Mouse (Mus musculus): ENCODE measurements around the gene Zfp105. TPM values are rescaled to one million over a fixed set of nuclear protein-coding genes. Genes with fewer than 3 reads are reported as not detected.

The Zfp105 gene
- polyA plus RNA-seq (2015; fragmentation: Nextera tagmentation; extraction: Ambion mirVana) = 24.8 and 24.9 TPM in 2 replicates

DNA sequence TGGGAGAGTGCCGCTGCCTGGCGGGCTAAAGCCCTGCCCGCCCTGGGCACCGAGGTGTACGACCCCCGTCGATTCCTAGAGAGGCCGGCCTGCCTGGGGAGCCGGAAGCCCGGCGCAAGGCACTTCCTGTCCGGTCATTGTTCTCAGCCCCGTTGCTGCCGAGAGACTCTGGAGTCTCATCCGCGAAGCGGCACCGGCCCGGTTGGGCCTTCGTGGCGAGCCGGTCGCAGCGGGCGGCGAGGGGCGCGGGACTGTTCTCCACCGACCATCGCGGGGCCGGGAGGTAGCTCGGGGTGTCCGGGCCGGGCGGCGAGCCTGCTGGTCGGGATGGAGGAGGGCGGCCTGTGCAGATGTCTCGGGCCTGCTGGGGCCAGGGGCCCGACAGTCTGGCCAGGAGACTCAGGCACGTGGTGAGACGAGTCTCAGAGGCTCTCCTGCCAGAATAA lies at the start of gene Zfp105:
Zfp105 (plus strand) TSS at position 137 of the 446 bp plus-strand sequence.
- Histone ChIP-seq H3K36me3 (peaks cover 32% of the 10 kb centered on the region), H3K9ac (peak within 1 kb of the TSS; percentile 97), H3K4me3 (peak within 1 kb of the TSS; percentile 80), H3K27ac (peak within 1 kb of the TSS; percentile 90), H3K27me3 (peaks cover 15% of the 10 kb centered on the region), H3K4me1 (replicated peaks) (peaks cover 5% of the 10 kb centered on the region), H3K4me2 (peak within 1 kb of the TSS; percentile 61), H3K9me3 (no peaks in the 10 kb centered on the region)
- peak; percentile 99 for ATAC-seq (ENCODE audit: low FRiP score)
- under 1% methylated on average over 43 of the region's 43 CpGs for WGBS

- H3K27me3 ChIP-seq = peaks cover 13% of the 10 kb centered on the region; the same call in 1 of the 2 replicates
- H3K4me3 ChIP-seq = no peak overlapping the region
- H3K36me3 ChIP-seq = no peaks in the 10 kb centered on the region
- H3K4me1 ChIP-seq (replicated peaks) = no peaks in the 10 kb centered on the region
- no peak overlapping the region for H3K27ac ChIP-seq
- 72% methylated on average over 1 of the region's 1 CpGs for WGBS
- no peaks in the 10 kb centered on the region for H3K9me3 ChIP-seq
- no peak overlapping the region for H3K4me2 ChIP-seq
- ATAC-seq (ENCODE audit: low FRiP score) = no peak
- no peak overlapping the region for H3K9ac ChIP-seq
Observed at GRCm38 (mm10) chr9:122874653-122875052, 48.2 kb upstream of the Zfp105 start.

DNA sequence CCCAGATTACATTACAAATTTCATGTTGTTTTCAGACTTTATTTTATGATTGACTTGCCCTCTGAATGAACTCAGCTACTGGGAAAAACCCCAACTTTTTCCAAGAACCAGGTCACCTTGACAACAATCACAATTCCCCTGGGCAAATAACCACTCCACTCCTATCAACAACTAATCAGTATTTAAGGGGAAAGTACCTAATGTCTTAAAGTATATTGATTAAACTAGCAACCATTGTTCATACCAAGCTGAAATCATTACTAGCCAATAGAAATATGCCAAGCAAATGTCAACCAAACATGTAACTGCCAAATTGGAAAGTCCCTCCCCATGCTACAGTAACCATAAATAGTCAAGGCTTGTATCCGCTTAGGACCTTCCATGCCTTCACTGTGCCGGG lies 47.7 kb upstream of the Zfp105 start:
- H3K4me1 ChIP-seq (replicated peaks) = no peaks in the 10 kb centered on the region
- WGBS = 91% methylated on average over 2 of the region's 2 CpGs
- no peak overlapping the region for H3K27ac ChIP-seq
- peaks cover 10% of the 10 kb centered on the region; the same call in 1 of the 2 replicates for H3K27me3 ChIP-seq
- no peaks in the 10 kb centered on the region for H3K36me3 ChIP-seq
- no peak overlapping the region for H3K4me3 ChIP-seq
- no peaks in the 10 kb centered on the region for H3K9me3 ChIP-seq
- H3K9ac ChIP-seq = no peak overlapping the region
- H3K4me2 ChIP-seq = no peak overlapping the region
- no peak for ATAC-seq (ENCODE audit: low FRiP score)

GRCm38 (mm10) chr9:122885385-122885784 lies 37.5 kb upstream of the Zfp105 start, which contains the start of gene Zkscan7:
Gene Zkscan7 (plus strand): TSS chr9:122885685.
- Histone ChIP-seq H3K4me2 (peak within 1 kb of the TSS; percentile 82), H3K4me3 (peak within 1 kb of the TSS; percentile 73), H3K9me3 (no peaks in the 10 kb centered on the region), H3K27me3 (peaks cover 8% of the 10 kb centered on the region; the same call in 1 of the 2 replicates), H3K4me1 (replicated peaks) (peaks cover 12% of the 10 kb centered on the region), H3K27ac (peak within 1 kb of the TSS; percentile 48; the same call in 1 of the 2 replicates), H3K9ac (peak within 1 kb of the TSS; percentile 85), H3K36me3 (peaks cover 17% of the 10 kb centered on the region; the same call in 1 of the 2 replicates)
- 88% methylated on average over 3 of the region's 3 CpGs for WGBS
- ATAC-seq (ENCODE audit: low FRiP score) = no peak

DNA sequence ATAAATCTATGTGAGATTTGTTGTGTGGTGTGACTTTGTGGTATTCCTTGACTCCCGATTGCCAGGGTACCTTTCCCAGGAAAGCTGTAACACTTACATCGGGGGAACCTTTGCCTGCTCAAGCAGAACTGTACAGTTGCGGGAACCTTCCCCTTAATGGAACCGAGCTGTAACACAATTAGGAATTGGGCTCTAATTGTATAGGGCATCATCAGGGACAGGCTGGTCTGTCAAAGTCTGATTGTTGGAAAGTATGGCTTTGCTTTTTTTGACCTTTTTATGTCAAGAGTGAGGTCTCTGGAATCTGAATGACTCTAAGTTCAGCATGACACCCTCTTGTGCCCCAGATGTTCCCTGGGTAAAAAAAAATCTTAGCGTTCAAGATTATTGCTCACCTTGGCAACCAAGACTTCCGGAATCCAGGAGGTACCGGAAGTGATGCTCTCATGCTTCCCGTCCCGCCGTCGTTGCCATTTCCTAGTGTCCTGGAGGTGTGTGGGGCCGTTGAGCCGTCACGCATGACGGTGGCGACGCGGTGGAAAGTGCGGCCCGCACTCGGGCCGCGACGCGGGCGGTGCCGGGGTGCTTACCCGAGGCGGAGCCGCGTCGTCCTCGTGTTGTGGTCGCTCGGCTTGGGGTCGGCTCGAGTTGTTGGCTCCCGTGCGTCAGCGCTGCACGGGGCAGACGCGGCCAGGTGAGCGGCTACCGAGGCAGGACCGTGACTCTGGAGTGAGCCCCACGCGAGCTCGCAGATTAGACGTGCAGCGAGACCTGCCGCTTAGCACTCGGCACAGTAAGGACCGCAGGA lies 36.3 kb upstream of the Zfp105 start:
- H3K27me3 ChIP-seq = peaks cover 8% of the 10 kb centered on the region; the same call in 1 of the 2 replicates
- ATAC-seq (ENCODE audit: low FRiP score) = peak; percentile 95

DNA sequence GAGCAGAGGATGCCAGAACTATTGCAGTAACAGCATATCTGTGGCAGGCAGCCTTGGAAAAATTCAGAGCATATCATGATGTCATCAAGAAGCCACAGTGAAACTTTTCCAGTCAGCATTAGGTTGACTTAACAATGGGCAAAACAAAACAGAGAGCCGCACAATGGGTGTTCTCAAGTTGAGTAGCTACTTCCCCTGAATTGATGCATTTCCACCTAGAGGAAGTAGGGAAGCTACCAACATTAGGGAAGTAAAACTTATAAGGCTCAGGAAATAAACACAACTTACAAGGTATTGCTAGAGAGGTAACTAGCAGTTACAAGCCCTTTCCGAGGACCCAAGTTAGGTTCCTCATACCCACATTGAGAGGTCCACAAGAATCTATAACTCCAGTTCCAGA lies 21.8 kb upstream of the Zfp105 start:
- Histone ChIP-seq H3K4me2 (no peak overlapping the region), H3K36me3 (peaks cover 19% of the 10 kb centered on the region), H3K9me3 (peaks cover 1% of the 10 kb centered on the region; the same call in 1 of the 2 replicates), H3K27ac (no peak overlapping the region), H3K27me3 (no peaks in the 10 kb centered on the region), H3K9ac (no peak overlapping the region), H3K4me3 (no peak overlapping the region), H3K4me1 (replicated peaks) (peaks cover 16% of the 10 kb centered on the region)
- ATAC-seq (ENCODE audit: low FRiP score) = no peak
- 92% methylated on average over 2 of the region's 2 CpGs for WGBS

More for the DNA sequence above, 36.3 kb upstream of the Zfp105 start:
- H3K4me2 ChIP-seq = peak overlapping the region; percentile 82
- H3K36me3 ChIP-seq = peaks cover 27% of the 10 kb centered on the region
- 7% methylated on average over 54 of the region's 54 CpGs for WGBS
- peak overlapping the region; percentile 73 for H3K4me3 ChIP-seq
- H3K9me3 ChIP-seq = no peaks in the 10 kb centered on the region
- peaks cover 12% of the 10 kb centered on the region for H3K4me1 ChIP-seq (replicated peaks)
- peak overlapping the region; percentile 69 for H3K27ac ChIP-seq
- peak overlapping the region; percentile 85 for H3K9ac ChIP-seq

DNA sequence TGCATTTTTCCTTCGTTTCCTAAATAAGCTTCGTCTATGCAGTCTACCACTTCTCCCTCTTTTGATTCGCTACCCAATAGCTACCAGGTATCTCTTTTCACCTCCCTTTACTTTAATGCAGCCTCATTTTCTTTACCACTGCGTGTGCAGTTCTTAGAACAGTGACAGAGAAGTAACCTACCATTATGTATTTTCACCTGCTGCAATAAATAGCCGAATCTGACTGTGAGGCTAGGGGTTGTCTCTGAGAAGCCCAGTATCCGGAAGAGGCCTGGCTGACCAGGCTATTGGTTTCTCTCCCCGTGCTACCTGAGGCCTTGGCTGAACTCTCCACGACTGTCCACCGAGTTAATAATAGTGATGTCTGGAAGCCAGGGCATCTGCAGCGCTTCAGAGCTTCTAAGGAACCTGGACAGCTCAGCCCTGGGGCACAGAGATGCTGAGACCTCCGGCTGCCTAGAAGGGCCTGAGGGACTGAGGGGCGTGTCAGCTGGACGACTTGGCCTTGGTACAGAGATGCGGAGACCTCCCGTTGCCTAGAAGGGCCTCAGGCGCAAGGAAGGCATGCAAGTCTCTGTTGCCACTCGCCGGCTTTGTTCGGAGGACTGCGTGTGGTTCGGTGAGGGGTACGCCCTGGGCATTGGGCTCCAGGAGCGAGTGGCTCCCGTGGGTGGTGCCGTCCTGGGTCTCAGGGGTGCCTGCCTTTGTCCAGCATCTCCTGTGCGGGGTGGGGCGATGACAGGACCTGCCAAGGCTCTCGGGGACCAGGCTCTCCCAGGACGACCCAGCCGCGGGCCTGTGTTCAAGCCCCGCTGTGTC lies 19.9 kb upstream of the Zfp105 start:
- peak overlapping the region; percentile 82 for H3K9ac ChIP-seq
- peaks cover 3% of the 10 kb centered on the region for H3K9me3 ChIP-seq
- H3K4me2 ChIP-seq = peak overlapping the region; percentile 71
- H3K4me3 ChIP-seq = peak overlapping the region; percentile 54
- peak overlapping the region; percentile 81 for H3K27ac ChIP-seq
- H3K4me1 ChIP-seq (replicated peaks) = peaks cover 16% of the 10 kb centered on the region
- peaks cover 22% of the 10 kb centered on the region for H3K36me3 ChIP-seq
- 15% methylated on average over 32 of the region's 32 CpGs for WGBS
- peak; percentile 99 for ATAC-seq (ENCODE audit: low FRiP score)
- H3K27me3 ChIP-seq = no peaks in the 10 kb centered on the region

DNA sequence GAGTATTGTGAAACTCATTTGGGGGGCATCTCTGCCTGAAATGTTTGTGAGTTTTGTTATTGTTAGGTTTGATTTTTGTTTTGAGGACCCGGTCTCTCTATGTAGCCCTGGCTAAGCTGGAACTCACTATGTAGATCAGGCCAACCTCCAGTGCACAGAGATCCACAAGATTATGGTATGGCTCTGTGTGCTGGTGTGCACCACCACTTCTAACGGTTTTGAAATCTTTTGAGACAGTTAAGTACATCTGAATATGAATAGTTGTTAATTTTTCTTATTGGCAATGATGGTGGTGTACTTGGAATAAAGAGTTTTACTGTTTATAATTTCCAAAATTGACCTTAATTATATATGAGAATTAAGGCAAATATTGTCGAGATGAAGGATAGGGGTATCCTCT lies 436 bp upstream of the Zfp105 start:
- peak overlapping the region; percentile 61 for H3K4me2 ChIP-seq
- peak; percentile 78 for ATAC-seq (ENCODE audit: low FRiP score)
- 0 out of 2 replicates have a peak overlapping the region, but pooled peaks have one; percentile 90 for H3K27ac ChIP-seq
- H3K4me1 ChIP-seq (replicated peaks) = peaks cover 5% of the 10 kb centered on the region
- no peaks in the 10 kb centered on the region for H3K9me3 ChIP-seq
- peak overlapping the region; percentile 80 for H3K4me3 ChIP-seq
- 27% methylated on average over 3 of the region's 3 CpGs for WGBS
- peak overlapping the region; percentile 97 for H3K9ac ChIP-seq
- H3K27me3 ChIP-seq = peaks cover 15% of the 10 kb centered on the region
- peaks cover 27% of the 10 kb centered on the region for H3K36me3 ChIP-seq

- ATAC-seq (ENCODE audit: low FRiP score) = no peak
- no peaks in the 10 kb centered on the region for H3K27me3 ChIP-seq
- no peak overlapping the region for H3K27ac ChIP-seq
- peaks cover under 1% of the 10 kb centered on the region for H3K4me1 ChIP-seq (replicated peaks)
- H3K4me3 ChIP-seq = no peak overlapping the region
- no peak overlapping the region for H3K9ac ChIP-seq
- 97% methylated on average over 3 of the region's 3 CpGs for WGBS
- no peaks in the 10 kb centered on the region for H3K9me3 ChIP-seq
- peaks cover 83% of the 10 kb centered on the region for H3K36me3 ChIP-seq
- no peak overlapping the region for H3K4me2 ChIP-seq
Observed at GRCm38 (mm10) chr9:122928915-122929314, 6.0 kb downstream of the Zfp105 start.

GRCm38 (mm10) chr9:122950643-122951475 lies 28.0 kb downstream of the Zfp105 start, which contains the start of the genes 1110059G10Rik and Kif15:
Gene 1110059G10Rik (minus strand): TSS chr9:122951000.
Gene Kif15 (plus strand): TSS chr9:122951046.
- under 1% methylated on average over 64 of the region's 64 CpGs for WGBS
- H3K4me1 ChIP-seq (replicated peaks) = peaks cover 14% of the 10 kb centered on the region
- peak; percentile 97 for ATAC-seq (ENCODE audit: low FRiP score)
- H3K4me2 ChIP-seq = peak within 1 kb of the TSS; percentile 88
- peak within 1 kb of the TSS; percentile 86 for H3K27ac ChIP-seq
- H3K36me3 ChIP-seq = peaks cover 14% of the 10 kb centered on the region
- H3K27me3 ChIP-seq = no peaks in the 10 kb centered on the region
- H3K9me3 ChIP-seq = no peaks in the 10 kb centered on the region
- H3K9ac ChIP-seq = peak within 1 kb of the TSS; percentile 86
- peak within 1 kb of the TSS; percentile 75 for H3K4me3 ChIP-seq

All from hindbrain, embryonic 13.5 days (tissue).